Mouse (Mus musculus) embryonic facial prominence, embryonic 15.5 days (tissue): ENCODE measurements around the gene Nolc1. TPM values are rescaled to one million over a fixed set of nuclear protein-coding genes. Genes with fewer than 3 reads are reported as not detected.

ENCODE experiments used
- ATAC-seq: fragments of 200-750 bp; cut with Nextera tagmentation; 2 replicates; pipeline ENCODE4 v1.8.0; 2017; ENCODE audit warnings: low read depth, moderate TSS enrichment; ENCODE audit not compliant: insufficient number of reproducible peaks, low FRiP score, low TSS enrichment
- H3K27ac ChIP-seq: fragments of 300-500 bp; sonication (generic); replicated peaks from 2 replicates; pipeline ENCODE4 v1.5.1; 2015; ENCODE audit warnings: mild to moderate bottlenecking, inconsistent platforms
- H3K27me3 ChIP-seq: fragments of 300-500 bp; sonication (generic); 2 replicates; pipeline ENCODE4 v1.6.1; 2015; ENCODE audit warnings: inconsistent platforms
- H3K36me3 ChIP-seq: fragments of 300-500 bp; sonication (generic); 2 replicates; pipeline ENCODE4 v1.6.1; 2015; ENCODE audit warnings: mild to moderate bottlenecking, inconsistent platforms
- H3K4me1 ChIP-seq: fragments of 300-500 bp; sonication (generic); 2 replicates; pipeline ENCODE4 v1.6.1; 2015; ENCODE audit warnings: inconsistent platforms
- H3K4me2 ChIP-seq: fragments of 300-500 bp; sonication (generic); replicated peaks from 2 replicates; pipeline ENCODE4 v1.6.1; 2015; ENCODE audit warnings: mild to moderate bottlenecking, inconsistent platforms
- H3K4me3 ChIP-seq: fragments of 300-500 bp; sonication (generic); replicated peaks from 2 replicates; pipeline ENCODE4 v1.5.1; 2015; ENCODE audit warnings: mild to moderate bottlenecking, inconsistent platforms
- H3K9ac ChIP-seq: fragments of 300-500 bp; sonication (generic); 2 replicates; pipeline ENCODE4 v1.6.1; 2015; ENCODE audit warnings: inconsistent platforms
- H3K9me3 ChIP-seq: fragments of 300-500 bp; sonication (generic); replicated peaks from 2 replicates; pipeline ENCODE4 v1.6.1; 2016; ENCODE audit warnings: inconsistent platforms
- WGBS: fragments of 180-500 bp; shearing (Covaris S2); methylation state at CpG from one replicate; pipeline ENCODE4 v1.1.7; 2015; 5-methylcytosine and 5-hydroxymethylcytosine counted together
- polyA plus RNA-seq: library from polyadenylated mRNA; unstranded; fragments of >200 nt; fragmentation: Nextera tagmentation; extraction: Ambion mirVana; gene quantifications from 2 replicates; pipeline ENCODE4 v1.2.1, GENCODE M21; 2015

Gene Nolc1
- polyA plus RNA-seq, 1 experiment from 2014 or later: 76.9 TPM

GRCm38 (mm10) chr19:46095291-46095690, 19.6 kb downstream of the Nolc1 start:
- 82% methylated on average over 4 of the region's 4 CpGs for WGBS
- Histone ChIP-seq H3K4me1 (no peaks in the 10 kb centered on the region), H3K9ac (no peak overlapping the region), H3K27me3 (no peaks in the 10 kb centered on the region), H3K4me2 (no peak overlapping the region), H3K9me3 (no peaks in the 10 kb centered on the region), H3K27ac (no peak overlapping the region), H3K36me3 (no peaks in the 10 kb centered on the region), H3K4me3 (no peak overlapping the region)
- no peak for ATAC-seq

- 80% methylated on average over 5 of the region's 5 CpGs for WGBS
- Histone ChIP-seq H3K9me3 (no peaks in the 10 kb centered on the region), H3K27me3 (no peaks in the 10 kb centered on the region), H3K4me1 (no peaks in the 10 kb centered on the region), H3K4me2 (no peak overlapping the region), H3K4me3 (no peak overlapping the region), H3K36me3 (no peaks in the 10 kb centered on the region), H3K9ac (no peak overlapping the region), H3K27ac (no peak overlapping the region)
- no peak for ATAC-seq
These were observed 20.7 kb downstream of the Nolc1 start for GRCm38 (mm10) chr19:46096396-46096795.

- no peak overlapping the region for H3K27ac ChIP-seq
- ATAC-seq: no peak
- H3K36me3 ChIP-seq: no peaks in the 10 kb centered on the region
- H3K4me2 ChIP-seq: no peak overlapping the region
- 91% methylated on average over 3 of the region's 3 CpGs for WGBS
- no peaks in the 10 kb centered on the region for H3K27me3 ChIP-seq
- H3K4me1 ChIP-seq: no peaks in the 10 kb centered on the region
- H3K9me3 ChIP-seq: no peaks in the 10 kb centered on the region
- H3K4me3 ChIP-seq: no peak overlapping the region
- H3K9ac ChIP-seq: no peak overlapping the region
These were observed 23.9 kb downstream of the Nolc1 start for GRCm38 (mm10) chr19:46099561-46099960.

GRCm38 (mm10) chr19:46103437-46104186, 27.9 kb downstream of the Nolc1 start:
- no peak overlapping the region for H3K27ac ChIP-seq
- H3K4me1 ChIP-seq: no peaks in the 10 kb centered on the region
- 84% methylated on average over 6 of the region's 6 CpGs for WGBS
- no peaks in the 10 kb centered on the region for H3K36me3 ChIP-seq
- H3K4me2 ChIP-seq: no peak overlapping the region
- no peak overlapping the region for H3K9ac ChIP-seq
- no peaks in the 10 kb centered on the region for H3K9me3 ChIP-seq
- no peaks in the 10 kb centered on the region for H3K27me3 ChIP-seq
- ATAC-seq: no peak
- no peak overlapping the region for H3K4me3 ChIP-seq

- Histone ChIP-seq H3K27me3 (no peaks in the 10 kb centered on the region), H3K4me1 (no peaks in the 10 kb centered on the region), H3K4me3 (no peak overlapping the region), H3K36me3 (no peaks in the 10 kb centered on the region), H3K4me2 (no peak overlapping the region), H3K9me3 (no peaks in the 10 kb centered on the region), H3K27ac (no peak overlapping the region), H3K9ac (no peak overlapping the region)
- ATAC-seq: no peak
- 69% methylated on average over 2 of the region's 2 CpGs for WGBS
These were observed 28.5 kb downstream of the Nolc1 start for GRCm38 (mm10) chr19:46104187-46104557.

GRCm38 (mm10) chr19:46110214-46110613, 34.6 kb downstream of the Nolc1 start:
- no peak overlapping the region for H3K4me2 ChIP-seq
- WGBS: 94% methylated on average over 2 of the region's 2 CpGs
- no peak overlapping the region for H3K27ac ChIP-seq
- no peak overlapping the region for H3K9ac ChIP-seq
- ATAC-seq: no peak
- H3K36me3 ChIP-seq: no peaks in the 10 kb centered on the region
- H3K4me3 ChIP-seq: no peak overlapping the region
- H3K4me1 ChIP-seq: no peaks in the 10 kb centered on the region
- no peaks in the 10 kb centered on the region for H3K9me3 ChIP-seq
- no peaks in the 10 kb centered on the region for H3K27me3 ChIP-seq

GRCm38 (mm10) chr19:46110781-46111180, 35.1 kb downstream of the Nolc1 start:
- no peaks in the 10 kb centered on the region for H3K4me1 ChIP-seq
- H3K4me2 ChIP-seq: no peak overlapping the region
- no peak overlapping the region for H3K9ac ChIP-seq
- H3K27me3 ChIP-seq: no peaks in the 10 kb centered on the region
- no peaks in the 10 kb centered on the region for H3K9me3 ChIP-seq
- 85% methylated on average over 5 of the region's 5 CpGs for WGBS
- no peak for ATAC-seq
- no peaks in the 10 kb centered on the region for H3K36me3 ChIP-seq
- H3K4me3 ChIP-seq: no peak overlapping the region
- no peak overlapping the region for H3K27ac ChIP-seq

GRCm38 (mm10) chr19:46114617-46115016, 39.0 kb downstream of the Nolc1 start:
- Histone ChIP-seq H3K9me3 (no peaks in the 10 kb centered on the region), H3K9ac (no peak overlapping the region), H3K36me3 (no peaks in the 10 kb centered on the region), H3K4me3 (no peak overlapping the region), H3K27me3 (no peaks in the 10 kb centered on the region), H3K4me1 (no peaks in the 10 kb centered on the region), H3K4me2 (no peak overlapping the region), H3K27ac (no peak overlapping the region)
- 48% methylated on average over 4 of the region's 4 CpGs for WGBS
- no peak for ATAC-seq

GRCm38 (mm10) chr19:46119458-46119857, 43.8 kb downstream of the Nolc1 start:
- Histone ChIP-seq H3K4me2 (no peak overlapping the region), H3K36me3 (no peaks in the 10 kb centered on the region), H3K9ac (no peak overlapping the region), H3K27me3 (no peaks in the 10 kb centered on the region; the same call in 1 of the 2 replicates), H3K4me1 (no peaks in the 10 kb centered on the region), H3K4me3 (no peak overlapping the region), H3K27ac (no peak overlapping the region), H3K9me3 (no peaks in the 10 kb centered on the region)
- WGBS: 90% methylated on average over 3 of the region's 3 CpGs
- ATAC-seq: no peak

- Histone ChIP-seq H3K4me3 (no peak overlapping the region), H3K4me2 (no peak overlapping the region), H3K9me3 (no peaks in the 10 kb centered on the region), H3K36me3 (no peaks in the 10 kb centered on the region), H3K9ac (no peak overlapping the region), H3K27ac (no peak overlapping the region), H3K4me1 (no peaks in the 10 kb centered on the region), H3K27me3 (no peaks in the 10 kb centered on the region; the same call in 1 of the 2 replicates)
- no peak for ATAC-seq
- 73% methylated on average over 6 of the region's 6 CpGs for WGBS
These were observed 45.2 kb downstream of the Nolc1 start for GRCm38 (mm10) chr19:46120872-46121271.

- no peaks in the 10 kb centered on the region; the same call in none of the 2 replicates for H3K27me3 ChIP-seq
- H3K9me3 ChIP-seq: no peaks in the 10 kb centered on the region
- H3K27ac ChIP-seq: no peak overlapping the region
- H3K4me1 ChIP-seq: no peaks in the 10 kb centered on the region
- ATAC-seq: no peak
- no peak overlapping the region for H3K9ac ChIP-seq
- 77% methylated on average over 3 of the region's 3 CpGs for WGBS
- H3K4me3 ChIP-seq: no peak overlapping the region
- H3K36me3 ChIP-seq: no peaks in the 10 kb centered on the region
- H3K4me2 ChIP-seq: no peak overlapping the region
These were observed 48.2 kb downstream of the Nolc1 start for GRCm38 (mm10) chr19:46123876-46124275.

- H3K4me1 ChIP-seq: no peaks in the 10 kb centered on the region
- no peak overlapping the region for H3K27ac ChIP-seq
- H3K9ac ChIP-seq: no peak overlapping the region
- no peak overlapping the region for H3K4me3 ChIP-seq
- no peak overlapping the region for H3K4me2 ChIP-seq
- no peak for ATAC-seq
- H3K36me3 ChIP-seq: no peaks in the 10 kb centered on the region
- no peaks in the 10 kb centered on the region; the same call in none of the 2 replicates for H3K27me3 ChIP-seq
- no peaks in the 10 kb centered on the region for H3K9me3 ChIP-seq
These were observed 49.0 kb downstream of the Nolc1 start for GRCm38 (mm10) chr19:46124651-46125050.
